Mouse (Mus musculus) lung, embryonic 15.5 days (tissue): Measurements from ENCODE around the gene Swi5. TPM values are rescaled to one million over a fixed set of nuclear protein-coding genes. Genes with fewer than 3 reads are reported as not detected.

Source experiments
- ATAC-seq: fragments of 200-750 bp; cut with Nextera tagmentation; 2 replicates; pipeline ENCODE4 v1.8.0; 2017; ENCODE audit warnings: moderate number of reproducible peaks, borderline replicate concordance; ENCODE audit not compliant: low FRiP score, low TSS enrichment; ENCODE audit errors: extremely low read depth
- H3K27ac ChIP-seq: fragments of 300-500 bp; sonication (generic); 2 replicates; pipeline ENCODE4 v1.5.1; 2015; ENCODE audit warnings: moderate library complexity, mild to moderate bottlenecking, inconsistent platforms
- H3K27me3 ChIP-seq: fragments of 300-500 bp; sonication (generic); 2 replicates; pipeline ENCODE4 v1.6.1; 2015; ENCODE audit warnings: inconsistent platforms
- H3K36me3 ChIP-seq: fragments of 300-500 bp; sonication (generic); 2 replicates; pipeline ENCODE4 v1.6.1; 2015; ENCODE audit warnings: inconsistent platforms
- H3K4me1 ChIP-seq: fragments of 300-500 bp; sonication (generic); 2 replicates; pipeline ENCODE4 v1.6.1; 2015; ENCODE audit warnings: inconsistent platforms
- H3K4me2 ChIP-seq: fragments of 300-500 bp; sonication (generic); 2 replicates; pipeline ENCODE4 v1.6.1; 2015; ENCODE audit warnings: inconsistent platforms, mild to moderate bottlenecking, moderate library complexity
- H3K4me3 ChIP-seq: fragments of 300-500 bp; sonication (generic); 2 replicates; pipeline ENCODE4 v1.5.1; 2015; ENCODE audit warnings: mild to moderate bottlenecking, inconsistent platforms
- H3K9ac ChIP-seq: fragments of 300-500 bp; sonication (generic); 2 replicates; pipeline ENCODE4 v1.6.1; 2015; ENCODE audit warnings: inconsistent platforms
- H3K9me3 ChIP-seq: fragments of 300-500 bp; sonication (generic); 2 replicates; pipeline ENCODE4 v1.6.1; 2016; ENCODE audit warnings: inconsistent platforms
- WGBS: fragments of 180-500 bp; shearing (Covaris S2); methylation state at CpG from one replicate; pipeline ENCODE4 v1.1.7; 2015; 5-methylcytosine and 5-hydroxymethylcytosine counted together
- polyA plus RNA-seq: library from polyadenylated mRNA; unstranded; fragments of >200 nt; fragmentation: Nextera tagmentation; extraction: Ambion mirVana; gene quantifications from 2 replicates; pipeline ENCODE4 v1.2.1, GENCODE M21; 2015

Gene Swi5
- polyA plus RNA-seq, 1 experiment from 2014 or later = 405 TPM

- Histone ChIP-seq H3K27ac (peak overlapping the region; percentile 7), H3K4me3 (peak overlapping the region; percentile 84), H3K4me1 (peaks cover 18% of the 10 kb centered on the region), H3K9me3 (no peaks in the 10 kb centered on the region), H3K4me2 (peak overlapping the region; percentile 74), H3K27me3 (no peaks in the 10 kb centered on the region), H3K9ac (peak overlapping the region; percentile 80), H3K36me3 (peaks cover 30% of the 10 kb centered on the region)
- under 1% methylated on average over 28 of the region's 29 CpGs for WGBS
- peak; percentile 60 for ATAC-seq
Observed at GRCm38 (mm10) chr2:32288371-32288931, 576 bp upstream of the Swi5 start.

- under 1% methylated on average over 23 of the region's 23 CpGs for WGBS
- Histone ChIP-seq H3K4me2 (peak within 1 kb of the TSS; percentile 87), H3K4me1 (peaks cover 18% of the 10 kb centered on the region), H3K9ac (peak within 1 kb of the TSS; percentile 92), H3K9me3 (no peaks in the 10 kb centered on the region), H3K36me3 (peaks cover 22% of the 10 kb centered on the region), H3K27me3 (no peaks in the 10 kb centered on the region), H3K27ac (peak within 1 kb of the TSS; percentile 68), H3K4me3 (peak within 1 kb of the TSS; percentile 84)
- peak; percentile 7; the same call in 1 of the 2 replicates for ATAC-seq
Observed at GRCm38 (mm10) chr2:32287334-32287840, 488 bp downstream of the Swi5 start, which contains the start of gene Golga2. Gene Golga2 (plus strand): TSS chr2:32287384.

- Histone ChIP-seq H3K9ac (no peak overlapping the region), H3K4me1 (peaks cover 11% of the 10 kb centered on the region), H3K27me3 (no peaks in the 10 kb centered on the region), H3K4me3 (no peak overlapping the region), H3K9me3 (no peaks in the 10 kb centered on the region), H3K36me3 (peaks cover 50% of the 10 kb centered on the region), H3K4me2 (no peak overlapping the region), H3K27ac (no peak overlapping the region)
- 85% methylated on average over 3 of the region's 3 CpGs for WGBS
- no peak for ATAC-seq
Observed at GRCm38 (mm10) chr2:32283986-32284385, 3.9 kb downstream of the Swi5 start.

GRCm38 (mm10) chr2:32282727-32283126 lies 5.1 kb downstream of the Swi5 start:
- H3K9me3 ChIP-seq = no peaks in the 10 kb centered on the region
- no peak for ATAC-seq
- H3K27me3 ChIP-seq = no peaks in the 10 kb centered on the region
- H3K27ac ChIP-seq = no peak overlapping the region
- H3K4me3 ChIP-seq = no peak overlapping the region
- H3K36me3 ChIP-seq = peaks cover 63% of the 10 kb centered on the region
- no peak overlapping the region for H3K4me2 ChIP-seq
- WGBS = 89% methylated on average over 1 of the region's 1 CpGs
- no peak overlapping the region for H3K9ac ChIP-seq
- peaks cover 9% of the 10 kb centered on the region for H3K4me1 ChIP-seq

- no peaks in the 10 kb centered on the region for H3K27me3 ChIP-seq
- no peak overlapping the region for H3K27ac ChIP-seq
- peaks cover 67% of the 10 kb centered on the region for H3K36me3 ChIP-seq
- no peaks in the 10 kb centered on the region for H3K9me3 ChIP-seq
- ATAC-seq = no peak
- H3K4me1 ChIP-seq = peaks cover 9% of the 10 kb centered on the region
- H3K4me3 ChIP-seq = no peak overlapping the region
- WGBS = 80% methylated on average over 2 of the region's 2 CpGs
- no peak overlapping the region for H3K4me2 ChIP-seq
- no peak overlapping the region for H3K9ac ChIP-seq
Observed at GRCm38 (mm10) chr2:32282289-32282688, 5.6 kb downstream of the Swi5 start.

GRCm38 (mm10) chr2:32275823-32276222 lies 12.1 kb downstream of the Swi5 start:
- no peak for ATAC-seq
- Histone ChIP-seq H3K4me2 (no peak overlapping the region), H3K4me1 (no peaks in the 10 kb centered on the region), H3K4me3 (no peak overlapping the region), H3K36me3 (peaks cover 39% of the 10 kb centered on the region), H3K27ac (no peak overlapping the region), H3K9ac (no peak overlapping the region), H3K27me3 (no peaks in the 10 kb centered on the region), H3K9me3 (no peaks in the 10 kb centered on the region)
- 81% methylated on average over 3 of the region's 3 CpGs for WGBS

GRCm38 (mm10) chr2:32260635-32261034 lies 27.2 kb downstream of the Swi5 start:
- no peak overlapping the region for H3K27ac ChIP-seq
- peaks cover 9% of the 10 kb centered on the region for H3K4me1 ChIP-seq
- H3K9me3 ChIP-seq = no peaks in the 10 kb centered on the region
- no peaks in the 10 kb centered on the region for H3K27me3 ChIP-seq
- WGBS = 43% methylated on average over 4 of the region's 4 CpGs
- H3K4me3 ChIP-seq = no peak overlapping the region
- no peak for ATAC-seq
- H3K9ac ChIP-seq = no peak overlapping the region
- peaks cover 22% of the 10 kb centered on the region for H3K36me3 ChIP-seq
- H3K4me2 ChIP-seq = peak overlapping the region; percentile 59; the same call in 1 of the 2 replicates

GRCm38 (mm10) chr2:32259657-32260417 lies 28.0 kb downstream of the Swi5 start, which contains the start of gene Uck1:
Gene Uck1 (minus strand): TSS chr2:32260159.
- H3K9me3 ChIP-seq = no peaks in the 10 kb centered on the region
- peak; percentile 89 for ATAC-seq
- peak within 1 kb of the TSS; percentile 59 for H3K4me2 ChIP-seq
- peaks cover 9% of the 10 kb centered on the region for H3K4me1 ChIP-seq
- no peaks in the 10 kb centered on the region for H3K27me3 ChIP-seq
- WGBS = under 1% methylated on average over 59 of the region's 59 CpGs
- peak within 1 kb of the TSS; percentile 80 for H3K4me3 ChIP-seq
- peaks cover 22% of the 10 kb centered on the region for H3K36me3 ChIP-seq
- H3K27ac ChIP-seq = peak within 1 kb of the TSS; percentile 75
- peak within 1 kb of the TSS; percentile 87 for H3K9ac ChIP-seq

- H3K9me3 ChIP-seq = no peaks in the 10 kb centered on the region
- H3K4me3 ChIP-seq = peak overlapping the region; percentile 80
- peaks cover 27% of the 10 kb centered on the region for H3K36me3 ChIP-seq
- H3K27ac ChIP-seq = no peak overlapping the region
- peaks cover 9% of the 10 kb centered on the region for H3K4me1 ChIP-seq
- no peak for ATAC-seq
- 41% methylated on average over 6 of the region's 6 CpGs for WGBS
- H3K4me2 ChIP-seq = peak overlapping the region; percentile 59
- H3K27me3 ChIP-seq = no peaks in the 10 kb centered on the region
- peak overlapping the region; percentile 87 for H3K9ac ChIP-seq
Observed at GRCm38 (mm10) chr2:32258887-32259533, 28.9 kb downstream of the Swi5 start.

- H3K36me3 ChIP-seq = peaks cover 45% of the 10 kb centered on the region
- H3K4me2 ChIP-seq = no peak overlapping the region
- H3K4me1 ChIP-seq = peaks cover 19% of the 10 kb centered on the region
- ATAC-seq = no peak
- no peak overlapping the region for H3K27ac ChIP-seq
- 83% methylated on average over 11 of the region's 11 CpGs for WGBS
- H3K27me3 ChIP-seq = no peaks in the 10 kb centered on the region
- no peak overlapping the region for H3K4me3 ChIP-seq
- no peaks in the 10 kb centered on the region for H3K9me3 ChIP-seq
- no peak overlapping the region for H3K9ac ChIP-seq
Observed at GRCm38 (mm10) chr2:32256273-32256672, 31.6 kb downstream of the Swi5 start.

- Histone ChIP-seq H3K9ac (no peak overlapping the region), H3K9me3 (no peaks in the 10 kb centered on the region), H3K4me2 (no peak overlapping the region), H3K36me3 (peaks cover 53% of the 10 kb centered on the region), H3K4me1 (peaks cover 19% of the 10 kb centered on the region), H3K4me3 (no peak overlapping the region), H3K27ac (no peak overlapping the region), H3K27me3 (no peaks in the 10 kb centered on the region)
- WGBS = 73% methylated on average over 5 of the region's 5 CpGs
- ATAC-seq = no peak
Observed at GRCm38 (mm10) chr2:32254563-32254962, 33.3 kb downstream of the Swi5 start.

GRCm38 (mm10) chr2:32253352-32253751 lies 34.5 kb downstream of the Swi5 start:
- no peak overlapping the region for H3K4me3 ChIP-seq
- no peak overlapping the region for H3K4me2 ChIP-seq
- 63% methylated on average over 1 of the region's 1 CpGs for WGBS
- no peak overlapping the region for H3K27ac ChIP-seq
- H3K9me3 ChIP-seq = no peaks in the 10 kb centered on the region
- H3K27me3 ChIP-seq = no peaks in the 10 kb centered on the region
- H3K4me1 ChIP-seq = peaks cover 9% of the 10 kb centered on the region
- H3K36me3 ChIP-seq = peaks cover 63% of the 10 kb centered on the region
- no peak for ATAC-seq
- H3K9ac ChIP-seq = no peak overlapping the region
